Comparison of ENCODE assay signal across 21 mouse cellular contexts in genomic region chr3:108096226-108096625, GRCm38 (mm10). TPM values are rescaled to one million over a fixed set of nuclear protein-coding genes. Genes with fewer than 3 reads are reported as not detected.
DNase-seq lines count a peak whose midpoint lies in the region; ATAC-seq and TF ChIP-seq lines count a peak whose summit lies in the region.
"Had no signal": no experiment of that assay in that cellular context is flagged by ENCODE, and none has a peak within 500 bp of the region (broad histone marks: within the 10 kb centered on the region; RNA-seq: fewer than 3 reads in every experiment).

No protein-coding gene starts in this region.

- no peaks in the 10 kb centered on the region for H3K36me3 ChIP-seq in forebrain, embryonic 10.5 days (replicated peaks)
- no peaks in the 10 kb centered on the region for H3K36me3 ChIP-seq in forebrain, postnatal 0 days (ENCODE audit: insufficient read depth)
- H3K36me3 ChIP-seq in liver, embryonic 12.5 days: peaks cover 3% of the 10 kb centered on the region; the same call in 1 of the 2 replicates
- H3K36me3 ChIP-seq: embryonic facial prominence, embryonic 12.5 days; hindbrain, embryonic 12.5 days; neural tube, embryonic 13.5 days had no signal

- no peak for TF ChIP-seq CTCF in forebrain, postnatal 0 days (IDR thresholded peaks at IDR 0.05; ENCODE audit: low read depth)

- H3K4me2 ChIP-seq in forebrain, postnatal 0 days (ENCODE audit: low read depth): no peak overlapping the region
- H3K4me2 ChIP-seq in liver, embryonic 12.5 days: peak overlapping the region; percentile 68
- H3K4me2 ChIP-seq: embryonic facial prominence, embryonic 12.5 days; forebrain, embryonic 13.5 days; hindbrain, embryonic 12.5 days; lung, embryonic 14.5 days; neural tube, embryonic 13.5 days had no signal

- H3K9me3 ChIP-seq in forebrain, embryonic 10.5 days: no peaks in the 10 kb centered on the region
- no peaks in the 10 kb centered on the region for H3K9me3 ChIP-seq in forebrain, postnatal 0 days (ENCODE audit: low read length)
- H3K9me3 ChIP-seq in liver, embryonic 12.5 days (replicated peaks): no peaks in the 10 kb centered on the region
- H3K9me3 ChIP-seq: embryonic facial prominence, embryonic 12.5 days; forebrain, embryonic 13.5 days; hindbrain, embryonic 12.5 days; neural tube, embryonic 13.5 days had no signal

- H3K4me1 ChIP-seq in forebrain, embryonic 10.5 days: peaks cover 9% of the 10 kb centered on the region; the same call in 1 of the 2 replicates
- H3K4me1 ChIP-seq in forebrain, postnatal 0 days (ENCODE audit: insufficient read depth): no peaks in the 10 kb centered on the region
- H3K4me1 ChIP-seq in liver, embryonic 12.5 days: peaks cover 80% of the 10 kb centered on the region
- H3K4me1 ChIP-seq: embryonic facial prominence, embryonic 12.5 days; hindbrain, embryonic 12.5 days had no signal

- no peak for ATAC-seq in forebrain, postnatal 0 days
- peak; percentile 58 for ATAC-seq in common myeloid progenitor, adult 5-6 weeks (replicated peaks; ENCODE audit: low read depth, poor library complexity, severe bottlenecking)
- peak; percentile 70 for ATAC-seq in liver, embryonic 12.5 days
- no peak for ATAC-seq in megakaryocyte-erythroid progenitor cell, adult 5-6 weeks (replicated peaks; ENCODE audit: low FRiP score, low TSS enrichment, poor library complexity, severe bottlenecking)
- ATAC-seq: forebrain, embryonic 13.5 days; intestine, postnatal 0 days had no signal

- no peak for DNase-seq in forebrain, embryonic 10.5 days (ENCODE audit: extremely low spot score, low spot score)
- no peak for DNase-seq in forebrain, postnatal 0 days
- peak; percentile 27 for DNase-seq in 3T3-L1 (ENCODE audit: low read depth, low spot score)
- no peak for DNase-seq in layer of hippocampus, postnatal 10 days (ENCODE audit: low spot score in 2 of 2)
- no peak for DNase-seq in layer of hippocampus, postnatal 25 days (ENCODE audit: extremely low spot score in 1 of 2, low spot score in 1 of 2)
- DNase-seq: cerebellum, adult 11-12 months; kidney, postnatal 25 days; layer of hippocampus, adult 9-11 months; left cerebral cortex, postnatal 4 days; lung, embryonic 14.5 days; thymus, adult 18-20 months had no signal

- H3K4me3 ChIP-seq in forebrain, embryonic 10.5 days: no peak overlapping the region
- no peak overlapping the region for H3K4me3 ChIP-seq in forebrain, postnatal 0 days (ENCODE audit: low read depth, low read length)
- H3K4me3 ChIP-seq in liver, embryonic 12.5 days: peak overlapping the region; percentile 34
- H3K4me3 ChIP-seq: embryonic facial prominence, embryonic 12.5 days; forebrain, embryonic 13.5 days; hindbrain, embryonic 12.5 days; neural tube, embryonic 13.5 days had no signal

- no peak overlapping the region for H3K9ac ChIP-seq in forebrain, postnatal 0 days
- peak overlapping the region; percentile 69 for H3K9ac ChIP-seq in liver, embryonic 12.5 days
- H3K9ac ChIP-seq: embryonic facial prominence, embryonic 12.5 days; forebrain, embryonic 13.5 days; hindbrain, embryonic 12.5 days; lung, embryonic 14.5 days; neural tube, embryonic 13.5 days had no signal

- H3K27me3 ChIP-seq in forebrain, embryonic 10.5 days (ENCODE audit: poor library complexity, severe bottlenecking): peaks cover 10% of the 10 kb centered on the region; the same call in 1 of the 2 replicates
- H3K27me3 ChIP-seq in forebrain, postnatal 0 days (ENCODE audit: insufficient read depth, low read length): no peaks in the 10 kb centered on the region
- H3K27me3 ChIP-seq in liver, embryonic 12.5 days (replicated peaks): no peaks in the 10 kb centered on the region
- H3K27me3 ChIP-seq: embryonic facial prominence, embryonic 12.5 days; forebrain, embryonic 13.5 days; hindbrain, embryonic 12.5 days; neural tube, embryonic 13.5 days had no signal

- WGBS in forebrain, embryonic 10.5 days: 82% methylated on average over 8 of the region's 8 CpGs
- WGBS in forebrain, postnatal 0 days: 79% methylated on average over 8 of the region's 8 CpGs
- WGBS in liver, embryonic 12.5 days (ENCODE audit: insufficient replicate concordance): 18% methylated on average over 8 of the region's 8 CpGs

- H3K27ac ChIP-seq in forebrain, embryonic 10.5 days: peak overlapping the region; percentile 44; the same call in 1 of the 2 replicates
- no peak overlapping the region for H3K27ac ChIP-seq in forebrain, postnatal 0 days (ENCODE audit: low read depth, low read length)
- peak overlapping the region; percentile 99 for H3K27ac ChIP-seq in liver, embryonic 12.5 days
- H3K27ac ChIP-seq: embryonic facial prominence, embryonic 12.5 days; forebrain, embryonic 13.5 days; hindbrain, embryonic 12.5 days; macrophage; neural tube, embryonic 13.5 days had no signal

RNA-seq across cellular contexts. Expression of gene Gnat2, which starts 3.6 kb away (rescaled TPM):
- polyA plus RNA-seq in forebrain, embryonic 10.5 days (2016; fragmentation: Nextera tagmentation; extraction: Ambion mirVana): 0.96 and 1.4 TPM in 2 replicates
- total RNA-seq in forebrain, postnatal 0 days (2014; rRNA removed): 0.10 and 0.38 TPM in 2 replicates
- polyA plus RNA-seq in forebrain, postnatal 0 days (2015; fragmentation: Nextera tagmentation; extraction: Ambion mirVana): 0.16 and 0.27 TPM in 2 replicates
- 5.2 TPM in 1 of 2 replicates, not detected in the other for total RNA-seq in common myeloid progenitor, adult 5-6 weeks (2017)
- 2.7 and 3.3 TPM in 2 replicates for polyA plus RNA-seq in liver, embryonic 12.5 days (2016; fragmentation: Nextera tagmentation; extraction: Ambion mirVana)
- not detected for total RNA-seq in layer of hippocampus, postnatal 10 days (2021)
- total RNA-seq in layer of hippocampus, postnatal 25 days (2021): not detected
- 0.64 TPM in 1 of 2 replicates, not detected in the other for total RNA-seq in megakaryocyte-erythroid progenitor cell, adult 5-6 weeks (2014; fragmentation: Nextera tagmentation)
- total RNA-seq in megakaryocyte-erythroid progenitor cell, adult 5-6 weeks (2017): 1.7 TPM in 1 of 2 replicates, not detected in the other
- polyA plus RNA-seq: macrophage had no signal

RNA-seq across cellular contexts. Expression of gene Ampd2, which starts 9.8 kb away (rescaled TPM):
- 69.3 and 71.4 TPM in 2 replicates for polyA plus RNA-seq in forebrain, embryonic 10.5 days (2016; fragmentation: Nextera tagmentation; extraction: Ambion mirVana)
- total RNA-seq in forebrain, postnatal 0 days (2014; rRNA removed): 46.6 and 48.7 TPM in 2 replicates
- polyA plus RNA-seq in forebrain, postnatal 0 days (2015; fragmentation: Nextera tagmentation; extraction: Ambion mirVana): 38.8 and 47.0 TPM in 2 replicates
- 35.3 and 36.7 TPM in 2 replicates for total RNA-seq in common myeloid progenitor, adult 5-6 weeks (2017)
- polyA plus RNA-seq in liver, embryonic 12.5 days (2016; fragmentation: Nextera tagmentation; extraction: Ambion mirVana): 77.4 and 80.6 TPM in 2 replicates
- total RNA-seq in layer of hippocampus, postnatal 10 days (2021): 10 to 100 TPM; 48.4 to 58.8 TPM
- total RNA-seq in layer of hippocampus, postnatal 25 days (2021): 10 to 100 TPM; 69.8 to 76.2 TPM
- total RNA-seq in megakaryocyte-erythroid progenitor cell, adult 5-6 weeks (2014; fragmentation: Nextera tagmentation): 56.9 and 63.8 TPM in 2 replicates
- 23.8 and 41.6 TPM in 2 replicates for total RNA-seq in megakaryocyte-erythroid progenitor cell, adult 5-6 weeks (2017)

RNA-seq across cellular contexts. Expression of gene Gnai3, which starts 49.7 kb away (rescaled TPM):
- polyA plus RNA-seq in forebrain, embryonic 10.5 days (2016; fragmentation: Nextera tagmentation; extraction: Ambion mirVana): 202 and 207 TPM in 2 replicates
- total RNA-seq in forebrain, postnatal 0 days (2014; rRNA removed): 109 and 120 TPM in 2 replicates
- polyA plus RNA-seq in forebrain, postnatal 0 days (2015; fragmentation: Nextera tagmentation; extraction: Ambion mirVana): 104 and 118 TPM in 2 replicates
- total RNA-seq in common myeloid progenitor, adult 5-6 weeks (2017): 120 and 122 TPM in 2 replicates
- 89.0 and 91.7 TPM in 2 replicates for polyA plus RNA-seq in liver, embryonic 12.5 days (2016; fragmentation: Nextera tagmentation; extraction: Ambion mirVana)
- total RNA-seq in layer of hippocampus, postnatal 10 days (2021): 10 to 100 TPM; 54.7 to 59.4 TPM
- total RNA-seq in layer of hippocampus, postnatal 25 days (2021): 10 to 100 TPM; 31.6 to 31.9 TPM
- total RNA-seq in megakaryocyte-erythroid progenitor cell, adult 5-6 weeks (2014; fragmentation: Nextera tagmentation): 59.5 and 66.7 TPM in 2 replicates
- 114 and 126 TPM in 2 replicates for total RNA-seq in megakaryocyte-erythroid progenitor cell, adult 5-6 weeks (2017)

RNA-seq across cellular contexts. Expression of gene Gstm4, which starts 51.5 kb away (rescaled TPM):
- polyA plus RNA-seq in forebrain, embryonic 10.5 days (2016; fragmentation: Nextera tagmentation; extraction: Ambion mirVana): 14.2 and 15.0 TPM in 2 replicates
- total RNA-seq in forebrain, postnatal 0 days (2014; rRNA removed): 5.5 and 5.6 TPM in 2 replicates
- 20.7 and 22.9 TPM in 2 replicates for polyA plus RNA-seq in forebrain, postnatal 0 days (2015; fragmentation: Nextera tagmentation; extraction: Ambion mirVana)
- total RNA-seq in common myeloid progenitor, adult 5-6 weeks (2017): 8.1 and 9.0 TPM in 2 replicates
- 16.2 and 16.6 TPM in 2 replicates for polyA plus RNA-seq in liver, embryonic 12.5 days (2016; fragmentation: Nextera tagmentation; extraction: Ambion mirVana)
- total RNA-seq in layer of hippocampus, postnatal 10 days (2021): 10 to 100 TPM; 13.4 TPM
- total RNA-seq in layer of hippocampus, postnatal 25 days (2021): 10 to 100 TPM; 12.0 to 12.1 TPM
- 2.8 and 3.6 TPM in 2 replicates for total RNA-seq in megakaryocyte-erythroid progenitor cell, adult 5-6 weeks (2014; fragmentation: Nextera tagmentation)
- total RNA-seq in megakaryocyte-erythroid progenitor cell, adult 5-6 weeks (2017): 1.7 and 2.9 TPM in 2 replicates

RNA-seq across cellular contexts. Expression of gene Gpr61, which starts 58.5 kb away (rescaled TPM):
- 0.15 and 0.21 TPM in 2 replicates for polyA plus RNA-seq in forebrain, embryonic 10.5 days (2016; fragmentation: Nextera tagmentation; extraction: Ambion mirVana)
- 8.1 and 9.8 TPM in 2 replicates for total RNA-seq in forebrain, postnatal 0 days (2014; rRNA removed)
- 3.2 and 5.3 TPM in 2 replicates for polyA plus RNA-seq in forebrain, postnatal 0 days (2015; fragmentation: Nextera tagmentation; extraction: Ambion mirVana)
- not detected in 2 replicates for total RNA-seq in common myeloid progenitor, adult 5-6 weeks (2017)
- polyA plus RNA-seq in liver, embryonic 12.5 days (2016; fragmentation: Nextera tagmentation; extraction: Ambion mirVana): 0.04 TPM in 1 of 2 replicates, not detected in the other
- 10 to 100 TPM; 14.5 to 15.0 TPM for total RNA-seq in layer of hippocampus, postnatal 10 days (2021)
- total RNA-seq in layer of hippocampus, postnatal 25 days (2021): 10 to 100 TPM; 15.2 to 18.6 TPM
- not detected in 2 replicates for total RNA-seq in megakaryocyte-erythroid progenitor cell, adult 5-6 weeks (2014; fragmentation: Nextera tagmentation)
- total RNA-seq in megakaryocyte-erythroid progenitor cell, adult 5-6 weeks (2017): not detected in 2 replicates
- total RNA-seq: gastrocnemius, adult 18-20 months had no signal
- polyA plus RNA-seq: macrophage had no signal

Comparison
In these comparisons a context has a peak if more than half of its experiments do, and no peak if none do; other contexts are left out.
1. ATAC-seq: peak in common myeloid progenitor, adult 5-6 weeks (single experiment) and liver, embryonic 12.5 days (single experiment); none in forebrain, postnatal 0 days (single experiment) and megakaryocyte-erythroid progenitor cell, adult 5-6 weeks (single experiment).